Mouse (Mus musculus): ENCODE results near the gene Tent5d.

The Tent5d gene

DNA sequence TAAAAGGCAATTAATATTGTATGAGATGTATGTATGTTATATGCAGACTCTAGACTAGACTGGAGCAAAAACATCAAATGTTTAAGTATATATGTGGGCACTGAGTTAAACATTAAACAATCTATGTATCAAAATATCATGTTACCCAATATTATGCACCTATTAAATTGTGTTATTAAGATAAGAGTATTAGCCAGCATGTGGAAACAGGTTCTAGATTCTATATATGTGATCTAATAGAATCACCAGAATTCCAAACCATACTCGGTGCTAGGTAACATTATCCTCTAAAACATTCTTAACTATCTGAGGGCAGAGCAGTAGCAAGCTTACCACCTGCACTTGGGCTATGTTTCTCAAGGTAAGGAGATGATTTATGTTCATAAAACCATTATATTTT is at the start of gene Tent5d:
Gene Tent5d (plus strand): TSS at position 301 of the 400 bp plus-strand sequence.
- DNase-seq = no peak

DNA sequence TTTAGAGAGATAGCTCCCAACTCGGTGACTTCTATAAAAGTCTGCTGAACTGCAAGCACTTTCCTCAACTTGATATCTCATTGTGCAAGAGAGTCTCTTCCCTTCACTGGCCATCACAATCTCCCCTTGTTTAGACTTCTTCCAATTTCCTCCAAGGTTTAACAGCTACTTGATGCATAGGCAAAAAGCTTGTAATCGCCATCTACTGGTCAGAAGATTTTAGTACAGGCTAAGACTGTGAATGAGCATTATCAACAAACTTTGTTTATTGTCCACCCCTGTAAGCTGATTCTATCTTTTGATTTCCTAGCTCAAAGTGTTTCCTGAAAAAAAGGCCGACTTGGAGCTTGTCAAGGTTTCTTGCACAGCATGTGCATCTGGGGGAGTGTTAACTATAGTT is 24.5 kb upstream of the Tent5d start:
- peak; percentile 3 for DNase-seq

DNA sequence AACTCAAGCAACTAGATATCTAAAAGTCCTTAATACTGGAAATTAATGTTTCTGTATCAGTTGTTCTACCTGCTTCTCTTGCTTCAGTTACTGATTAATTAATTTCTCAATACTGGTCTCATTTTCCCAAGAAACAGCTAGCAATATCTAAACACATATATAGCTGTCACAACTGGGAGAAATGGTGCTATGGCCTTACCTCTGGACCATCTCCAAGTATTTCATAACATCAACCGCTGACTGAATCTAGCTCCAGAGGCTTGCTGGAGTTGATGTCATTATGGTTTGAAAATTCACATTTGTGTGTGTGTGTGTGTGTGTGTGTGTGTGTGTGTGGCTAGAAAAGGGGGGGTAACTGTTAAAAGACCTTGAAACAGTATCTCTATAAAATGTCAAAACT is 2.3 kb upstream of the Tent5d start:
- no peak for DNase-seq

DNA sequence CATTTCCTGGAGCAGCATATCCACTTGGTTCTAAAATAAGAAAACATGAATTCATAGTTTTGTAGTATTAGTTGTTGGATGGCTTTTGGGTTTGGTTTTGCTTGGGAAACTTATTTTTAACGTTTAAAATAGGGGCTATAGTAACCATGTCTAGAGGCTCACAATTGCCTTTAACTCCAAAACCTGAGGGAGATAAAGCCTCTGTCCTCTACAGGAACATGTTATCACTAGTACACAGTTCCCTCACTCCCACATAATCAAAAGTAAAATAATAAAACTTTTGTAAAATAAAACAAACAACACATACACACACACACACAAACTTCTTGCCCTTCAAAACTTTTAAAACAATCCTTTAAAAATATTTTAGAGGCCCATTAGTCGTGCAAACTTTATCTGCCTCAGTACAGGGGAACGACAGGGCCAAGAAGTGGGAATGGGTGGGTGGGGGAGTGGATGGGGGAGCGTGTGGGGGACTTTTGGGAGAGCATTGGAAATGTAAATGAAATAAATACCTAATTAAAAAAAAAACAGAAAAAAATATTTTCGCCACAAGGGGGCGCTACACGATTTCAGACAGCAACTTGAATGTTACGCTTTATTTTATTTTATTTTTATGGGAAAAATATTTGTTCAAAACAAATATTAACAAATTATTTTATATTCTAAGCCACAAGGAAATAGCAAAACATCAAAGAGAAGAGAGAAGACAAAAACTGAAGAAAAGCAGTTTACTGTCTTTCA is 1.5 kb upstream of the Tent5d start:
- DNase-seq = peak; percentile 3

DNA sequence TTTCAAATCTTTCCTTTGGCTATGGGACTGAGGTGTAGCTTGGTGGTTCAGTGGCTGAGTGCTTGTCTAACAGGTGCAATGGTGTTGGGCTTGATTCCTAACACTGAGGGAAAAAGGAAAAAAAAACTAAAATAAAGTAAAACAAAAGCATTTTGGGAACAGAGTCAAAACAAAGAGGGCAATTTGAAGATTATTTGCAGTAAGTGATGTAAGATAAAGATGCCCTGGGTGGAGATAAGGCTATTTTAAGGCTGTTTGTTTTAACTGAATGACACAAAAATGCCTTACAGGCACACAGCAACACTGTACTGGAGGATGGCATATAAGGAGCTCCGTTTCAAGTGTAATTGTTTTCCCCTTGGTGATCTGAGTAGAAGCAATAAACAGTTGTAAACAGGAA is 3.4 kb downstream of the Tent5d start:
- DNase-seq = no peak

DNA sequence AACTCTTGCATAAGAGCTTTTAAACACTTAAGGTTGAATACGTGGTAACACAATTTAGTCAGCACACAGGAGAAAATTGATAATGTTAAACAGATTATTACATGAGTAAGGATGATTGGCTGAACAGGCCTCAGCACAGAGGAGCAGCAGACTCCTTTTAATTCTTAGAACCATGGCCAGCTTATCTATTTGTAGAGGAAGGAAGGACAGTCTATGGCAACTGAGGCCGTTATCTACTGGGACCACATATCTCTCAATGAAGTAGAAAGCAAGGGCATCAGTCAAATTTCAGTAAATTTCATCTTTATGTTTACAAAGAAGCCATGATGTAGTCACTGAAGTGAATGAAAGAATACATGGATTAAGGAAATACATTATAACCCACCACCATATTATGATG is 4.5 kb downstream of the Tent5d start:
- DNase-seq = no peak

DNA sequence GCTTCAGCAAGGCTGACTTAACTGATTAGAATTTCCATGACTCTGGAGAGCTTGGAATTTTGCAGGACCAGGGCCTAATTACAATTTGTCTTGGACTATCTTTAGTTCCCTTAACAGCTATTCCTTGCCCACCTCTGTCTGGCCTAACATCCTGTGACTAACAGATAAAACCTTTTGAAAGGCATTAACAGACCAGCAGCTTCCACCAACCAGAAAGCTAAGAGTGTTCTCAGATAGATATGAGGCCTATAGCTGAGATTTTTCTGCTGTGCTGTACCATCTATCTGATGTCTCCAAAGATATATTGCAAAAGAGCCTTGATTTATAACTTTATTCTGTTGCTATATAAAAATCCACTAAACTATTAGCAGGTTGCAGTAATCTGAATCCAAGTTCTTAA is 19.7 kb downstream of the Tent5d start:
- DNase-seq = no peak

DNA sequence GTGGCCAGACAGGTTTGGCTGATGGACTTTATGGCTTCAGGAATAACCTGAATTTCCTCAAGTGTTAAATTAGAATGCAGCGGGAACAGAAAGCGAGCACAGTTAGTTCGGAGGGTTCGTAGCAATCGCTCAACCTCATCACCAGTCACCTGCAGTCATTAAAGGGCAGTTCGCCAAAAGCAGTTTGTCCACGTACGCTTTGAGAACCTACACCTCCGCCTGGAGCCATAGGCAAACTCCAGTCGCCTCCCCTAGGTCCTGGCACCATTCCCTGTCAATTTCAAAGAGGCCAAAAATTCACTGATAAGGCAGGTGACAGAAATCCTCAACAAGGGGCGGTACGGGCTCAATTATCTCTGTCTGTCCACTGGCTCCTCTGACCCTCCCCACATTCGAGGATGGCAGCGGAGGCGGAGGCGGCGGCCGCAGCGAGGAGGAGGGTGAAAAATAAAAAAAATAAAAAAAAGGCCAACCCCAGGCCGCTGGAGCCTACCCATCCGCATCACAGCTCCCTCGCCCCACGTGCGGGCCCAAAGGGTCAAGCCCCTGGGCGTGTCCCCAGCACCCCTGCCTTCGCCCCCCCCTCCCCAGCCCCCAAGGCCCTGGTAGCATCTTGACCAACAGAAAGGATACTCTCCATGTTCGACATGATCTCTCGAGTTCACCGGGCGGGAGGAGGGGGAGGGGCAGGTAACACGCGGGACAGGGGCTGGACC is 23.3 kb downstream of the Tent5d start:
- peak; percentile 15 for DNase-seq

DNA sequence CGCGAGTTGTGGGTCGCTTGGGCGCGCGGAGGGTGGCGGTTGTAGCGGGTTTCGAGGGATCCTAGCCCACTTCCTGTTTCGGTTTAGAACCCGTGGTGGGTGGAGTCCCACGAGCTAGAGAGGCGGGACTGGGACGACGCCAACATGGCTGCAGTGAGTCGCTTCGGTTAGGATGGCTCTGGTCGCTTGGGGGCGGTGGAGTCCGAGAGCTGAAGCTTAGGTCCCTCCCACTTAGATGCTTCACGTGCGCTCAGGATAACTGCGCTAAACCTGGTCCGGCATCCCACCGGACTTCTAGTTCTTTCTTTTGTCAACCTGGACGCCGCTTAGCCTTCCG is 23.8 kb downstream of the Tent5d start, which contains the start of gene 2610002M06Rik:
Gene 2610002M06Rik (minus strand): TSS at position 117 of the 337 bp plus-strand sequence.
- peak; percentile 94 for DNase-seq

DNA sequence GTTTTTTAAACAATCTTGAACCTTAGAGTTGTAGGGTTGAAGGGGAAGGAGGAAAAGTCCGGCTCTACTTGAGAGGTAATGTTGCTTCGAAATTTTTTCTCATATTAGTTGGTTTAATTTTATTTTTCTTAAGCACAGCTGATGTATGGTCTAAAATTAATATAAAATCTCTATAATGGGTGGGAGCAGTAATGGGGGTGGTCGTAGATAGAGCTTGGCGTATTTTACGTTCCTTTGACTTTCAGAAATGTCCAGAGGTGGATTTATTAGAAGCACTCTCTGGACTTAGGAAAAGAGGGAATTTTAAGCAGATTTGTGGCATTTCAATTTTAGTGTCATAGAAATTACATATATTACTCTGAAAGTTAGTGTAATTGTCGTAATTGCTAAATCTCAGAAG is 24.3 kb downstream of the Tent5d start:
- no peak for DNase-seq

DNA sequence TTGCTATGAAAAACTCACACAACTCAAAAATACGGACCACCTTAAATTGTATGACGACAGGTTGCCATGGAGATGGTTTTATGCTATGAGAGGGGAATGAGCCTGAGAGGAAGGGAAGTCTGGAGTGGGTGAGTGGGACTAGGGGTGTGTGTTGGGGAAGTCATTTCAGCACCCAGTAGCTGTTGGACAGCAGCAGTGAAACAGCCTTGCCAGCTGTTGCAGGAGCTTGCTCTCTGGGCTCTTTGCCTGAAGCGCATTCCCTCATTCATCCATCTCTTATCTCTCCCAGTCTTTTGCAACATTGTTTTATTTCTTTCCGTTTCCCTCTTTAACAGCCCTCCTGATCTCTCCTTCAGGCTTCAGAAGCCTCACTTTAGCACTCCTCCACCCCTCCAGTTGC is 65.8 kb downstream of the Tent5d start:
- DNase-seq = peak; percentile 1

Measured in lung, postnatal 10 days (tissue).